Mouse (Mus musculus) megakaryocyte, embryonic 14.5 days (primary cell): Measurements from ENCODE around the gene Ctsa. TPM values are rescaled to one million over a fixed set of nuclear protein-coding genes. Genes with fewer than 3 reads are reported as not detected.

ENCODE experiments used
- H3K27me3 ChIP-seq: replicated peaks from 2 replicates; pipeline ENCODE3; 2012; ENCODE audit warnings: inconsistent platforms
- H3K36me3 ChIP-seq: replicated peaks from 2 replicates; pipeline ENCODE3; 2012; ENCODE audit warnings: low read length, inconsistent platforms, mixed read lengths
- H3K4me1 ChIP-seq: 2 replicates; pipeline ENCODE4 v1.6.1; 2012; ENCODE audit warnings: inconsistent platforms
- H3K4me3 ChIP-seq: replicated peaks from 2 replicates; pipeline ENCODE3; 2012; ENCODE audit warnings: moderate library complexity, mild to moderate bottlenecking, inconsistent platforms
- H3K9me3 ChIP-seq: 2 replicates; pipeline ENCODE4 v1.6.1; 2012; ENCODE audit warnings: inconsistent platforms
- FLI1 ChIP-seq: IDR thresholded peaks from 2 replicates; pipeline ENCODE4 v1.6.1; 2012; ENCODE audit warnings: low read length, inconsistent platforms, mixed read lengths
- GATA1 ChIP-seq: IDR thresholded peaks from 3 replicates; pipeline ENCODE4 v1.6.1; 2012; ENCODE audit warnings: mixed read lengths, low read length, inconsistent platforms, borderline replicate concordance
- polyA plus RNA-seq: library from polyadenylated mRNA; stranded (reverse); fragments of >175 nt; gene quantifications from 2 replicates; pipeline ENCODE4 v1.2.3, GENCODE M21; 2012; ENCODE audit warnings: low replicate concordance; ENCODE audit not compliant: insufficient read depth

Gene Ctsa
- polyA plus RNA-seq, 1 experiment = 694 TPM

- Histone ChIP-seq H3K4me1 (peaks cover 47% of the 10 kb centered on the region), H3K4me3 (peak overlapping the region; percentile 99), H3K36me3 (peaks cover 76% of the 10 kb centered on the region), H3K9me3 (no peaks in the 10 kb centered on the region), H3K27me3 (no peaks in the 10 kb centered on the region)
- no peak for TF ChIP-seq GATA1
- TF ChIP-seq FLI1 = no peak
Observed at GRCm38 (mm10) chr2:164823181-164823585, 9.5 kb upstream of the Ctsa start.

- TF ChIP-seq GATA1 (no peak), FLI1 (no peak)
- H3K36me3 ChIP-seq = peaks cover 81% of the 10 kb centered on the region
- peaks cover 47% of the 10 kb centered on the region for H3K4me1 ChIP-seq
- H3K4me3 ChIP-seq = peak overlapping the region; percentile 99
- H3K27me3 ChIP-seq = no peaks in the 10 kb centered on the region
- H3K9me3 ChIP-seq = no peaks in the 10 kb centered on the region
Observed at GRCm38 (mm10) chr2:164823969-164824368, 8.7 kb upstream of the Ctsa start.

GRCm38 (mm10) chr2:164825521-164825920 lies 7.2 kb upstream of the Ctsa start:
- TF ChIP-seq FLI1 (no peak), GATA1 (no peak)

DNA sequence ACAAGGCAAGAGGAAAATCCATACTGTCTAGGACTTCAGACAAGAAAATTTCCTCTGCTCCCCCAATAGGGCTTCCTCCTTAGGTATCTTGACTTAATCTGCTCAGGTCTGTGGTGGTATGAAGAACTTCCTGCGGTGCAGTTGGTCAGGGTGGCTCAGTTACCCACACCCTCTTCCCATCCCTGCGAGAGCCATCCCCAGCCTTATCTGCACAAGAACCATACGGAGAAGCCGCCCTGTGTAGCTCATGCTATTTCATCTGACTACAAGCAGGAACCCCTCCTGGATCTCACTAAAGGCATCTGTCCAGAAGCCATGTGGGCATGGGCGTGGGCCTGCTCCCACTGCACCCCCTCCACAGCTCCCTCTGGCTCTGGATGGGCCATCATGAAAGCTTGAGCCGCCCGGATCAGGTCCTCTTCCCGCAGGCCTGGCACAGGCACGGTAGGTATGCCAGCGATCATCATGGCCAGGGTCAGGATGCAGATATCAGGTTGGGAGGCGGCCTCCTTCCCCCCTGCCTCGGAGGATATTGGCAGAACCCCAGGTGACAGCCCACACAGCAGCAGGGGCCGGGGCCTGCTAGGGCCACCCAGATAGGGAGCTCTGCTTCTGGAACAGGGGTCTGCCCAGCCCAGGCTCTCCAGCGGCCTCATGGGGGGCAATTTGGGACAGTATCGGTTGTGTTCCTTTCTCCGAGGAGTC lies 5.4 kb upstream of the Ctsa start:
- H3K9me3 ChIP-seq = no peaks in the 10 kb centered on the region
- no peak for TF ChIP-seq FLI1
- TF ChIP-seq GATA1 = no peak
- H3K4me3 ChIP-seq = no peak overlapping the region
- peaks cover 48% of the 10 kb centered on the region for H3K4me1 ChIP-seq
- H3K27me3 ChIP-seq = peaks cover 3% of the 10 kb centered on the region
- H3K36me3 ChIP-seq = peaks cover 51% of the 10 kb centered on the region

More at GRCm38 (mm10) chr2:164825521-164825920, 7.2 kb upstream of the Ctsa start:
- Histone ChIP-seq H3K9me3 (no peaks in the 10 kb centered on the region), H3K36me3 (peaks cover 68% of the 10 kb centered on the region), H3K4me3 (no peak overlapping the region), H3K4me1 (peaks cover 49% of the 10 kb centered on the region), H3K27me3 (no peaks in the 10 kb centered on the region)

GRCm38 (mm10) chr2:164828437-164828836 lies 4.2 kb upstream of the Ctsa start, which contains the start of gene Spata25:
TSS of gene Spata25 (minus strand) at chr2:164828537.
- TF ChIP-seq GATA1 (no peak), FLI1 (no peak)
- H3K27me3 ChIP-seq = peaks cover 3% of the 10 kb centered on the region
- H3K4me3 ChIP-seq = no peak within 1 kb of the TSS
- peaks cover 54% of the 10 kb centered on the region for H3K4me1 ChIP-seq
- H3K9me3 ChIP-seq = no peaks in the 10 kb centered on the region
- peaks cover 51% of the 10 kb centered on the region for H3K36me3 ChIP-seq

GRCm38 (mm10) chr2:164829090-164829489 lies 3.6 kb upstream of the Ctsa start:
- H3K4me3 ChIP-seq = no peak overlapping the region
- peaks cover 49% of the 10 kb centered on the region for H3K36me3 ChIP-seq
- H3K27me3 ChIP-seq = peaks cover 3% of the 10 kb centered on the region
- TF ChIP-seq GATA1 = no peak
- peaks cover 54% of the 10 kb centered on the region for H3K4me1 ChIP-seq
- H3K9me3 ChIP-seq = no peaks in the 10 kb centered on the region

DNA sequence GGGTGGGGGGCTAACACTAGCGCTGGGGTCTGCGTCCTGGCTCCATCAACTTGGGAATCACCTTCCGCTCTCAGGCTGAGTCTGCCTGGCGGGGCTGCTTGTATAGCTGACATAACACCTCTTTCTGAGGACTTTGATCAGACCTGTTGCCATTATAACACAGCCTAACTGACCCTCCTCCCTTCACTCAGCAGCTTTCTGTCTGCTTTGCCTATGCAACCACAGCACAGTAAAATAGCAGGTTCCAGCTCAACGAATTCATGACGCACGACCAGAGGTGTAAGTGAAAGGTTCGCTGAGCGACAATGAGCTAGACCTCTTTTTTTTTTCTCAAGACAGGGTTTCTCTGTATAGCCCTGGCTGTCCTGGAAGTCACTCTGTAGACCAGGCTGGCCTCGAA lies 1.6 kb upstream of the Ctsa start:
- TF ChIP-seq FLI1 (no peak), GATA1 (no peak)
- Histone ChIP-seq H3K27me3 (peaks cover 3% of the 10 kb centered on the region), H3K36me3 (peaks cover 42% of the 10 kb centered on the region), H3K4me3 (no peak overlapping the region), H3K4me1 (peaks cover 53% of the 10 kb centered on the region), H3K9me3 (no peaks in the 10 kb centered on the region)

DNA sequence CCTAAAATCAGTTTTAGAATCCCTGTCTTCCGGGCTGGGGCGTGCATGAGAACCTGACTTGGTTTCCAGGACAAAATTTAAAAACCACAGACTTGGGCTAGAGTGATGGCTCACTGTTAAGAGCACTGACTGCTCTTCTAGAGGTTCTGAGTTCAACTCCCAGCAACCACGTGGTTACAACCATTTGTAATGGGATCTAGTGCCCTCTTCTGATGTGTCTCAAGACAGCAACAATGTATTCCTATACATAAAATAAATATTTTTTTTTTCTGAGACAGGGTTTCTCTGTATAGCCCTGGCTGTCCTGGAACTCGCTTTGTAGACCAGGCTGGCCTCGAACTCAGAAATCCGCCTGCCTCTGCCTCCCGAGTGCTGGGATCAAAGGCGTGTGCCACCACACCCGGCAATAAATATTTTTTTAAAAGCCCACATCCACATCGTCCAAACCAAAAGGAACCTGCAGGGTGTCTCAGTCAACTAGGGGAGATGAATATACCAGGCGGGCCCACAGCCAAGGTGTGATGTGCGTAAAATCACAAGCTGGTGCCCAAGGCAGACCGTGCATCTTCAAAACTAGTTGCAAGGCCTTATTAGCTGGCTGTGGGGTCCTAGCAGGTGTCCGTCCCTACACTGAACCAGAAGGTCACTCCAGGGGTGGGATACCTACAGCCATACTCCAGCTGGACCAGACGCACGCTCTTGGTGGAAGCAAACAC lies 483 bp upstream of the Ctsa start:
- Histone ChIP-seq H3K4me1 (peaks cover 45% of the 10 kb centered on the region), H3K27me3 (peaks cover 3% of the 10 kb centered on the region), H3K9me3 (no peaks in the 10 kb centered on the region), H3K4me3 (peak overlapping the region; percentile 99), H3K36me3 (peaks cover 42% of the 10 kb centered on the region)
- TF ChIP-seq GATA1 (no peak), FLI1 (no peak)

- Histone ChIP-seq H3K4me3 (peak within 1 kb of the TSS; percentile 99), H3K4me1 (peaks cover 42% of the 10 kb centered on the region), H3K9me3 (no peaks in the 10 kb centered on the region), H3K27me3 (peaks cover 3% of the 10 kb centered on the region), H3K36me3 (peaks cover 41% of the 10 kb centered on the region)
- TF ChIP-seq GATA1 = no peak
- TF ChIP-seq FLI1 = no peak
Observed at GRCm38 (mm10) chr2:164833314-164833959, 764 bp downstream of the Ctsa start, which contains the start of gene Neurl2. TSS of gene Neurl2 (minus strand) at chr2:164833456.

DNA sequence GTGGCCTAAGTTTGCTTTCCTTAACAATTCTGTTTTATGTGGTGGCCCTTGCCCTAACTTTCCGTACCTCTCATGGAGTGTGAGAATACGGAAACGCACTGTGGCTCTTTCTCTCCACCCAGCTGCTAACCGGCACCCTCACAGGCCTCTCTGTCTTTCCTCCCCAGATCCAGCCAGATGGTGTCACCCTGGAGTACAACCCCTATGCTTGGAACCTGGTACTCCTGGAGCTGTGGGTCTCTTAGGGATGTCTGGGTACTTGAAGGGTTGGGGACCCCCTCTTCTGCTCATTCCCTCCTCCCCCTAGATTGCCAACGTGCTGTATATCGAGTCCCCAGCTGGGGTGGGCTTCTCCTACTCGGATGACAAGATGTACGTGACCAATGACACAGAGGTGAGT lies 1.9 kb downstream of the Ctsa start:
- Histone ChIP-seq H3K9me3 (no peaks in the 10 kb centered on the region), H3K4me3 (peak overlapping the region; percentile 99), H3K27me3 (peaks cover 3% of the 10 kb centered on the region), H3K36me3 (peaks cover 45% of the 10 kb centered on the region), H3K4me1 (peaks cover 42% of the 10 kb centered on the region)
- TF ChIP-seq GATA1 = no peak
- TF ChIP-seq FLI1 = no peak
